Mouse (Mus musculus) kidney, embryonic 16.5 days (tissue): ENCODE measurements at regions not wholly inside any gene's neighbourhood (a gene's known extent, or its start where the extent isn't known, plus 50 kb on each side); places are given as distances from the start of the nearest gene placed in this dataset.

ENCODE experiments used
- ATAC-seq: fragments of 200-750 bp; cut with Nextera tagmentation; 2 replicates; pipeline ENCODE4 v1.8.0; 2017; ENCODE audit warnings: moderate TSS enrichment; ENCODE audit not compliant: low FRiP score, low TSS enrichment
- H3K27ac ChIP-seq: fragments of 300-500 bp; sonication (generic); 2 replicates; pipeline ENCODE4 v1.5.1; 2014; ENCODE audit warnings: low read length
- H3K27me3 ChIP-seq: fragments of 300-500 bp; sonication (generic); 2 replicates; pipeline ENCODE4 v1.6.1; 2014; ENCODE audit warnings: low read length, control low read depth, mixed read lengths; ENCODE audit not compliant: insufficient read depth
- H3K36me3 ChIP-seq: fragments of 300-500 bp; sonication (generic); 2 replicates; pipeline ENCODE4 v1.6.1; 2014; ENCODE audit warnings: low read length, control low read depth, mixed read lengths; ENCODE audit not compliant: insufficient read depth
- H3K4me1 ChIP-seq: fragments of 300-500 bp; sonication (generic); 2 replicates; pipeline ENCODE4 v1.6.1; 2014; ENCODE audit warnings: low read length, control low read depth, mixed read lengths; ENCODE audit not compliant: insufficient read depth
- H3K4me2 ChIP-seq: fragments of 300-500 bp; sonication (generic); replicated peaks from 2 replicates; pipeline ENCODE4 v1.6.1; 2014; ENCODE audit warnings: low read depth, low read length
- H3K4me3 ChIP-seq: fragments of 300-500 bp; sonication (generic); 2 replicates; pipeline ENCODE4 v1.5.1; 2014; ENCODE audit warnings: mild to moderate bottlenecking, low read length
- H3K9ac ChIP-seq: fragments of 300-500 bp; sonication (generic); replicated peaks from 2 replicates; pipeline ENCODE4 v1.6.1; 2014; ENCODE audit warnings: low read length
- H3K9me3 ChIP-seq: fragments of 300-500 bp; sonication (generic); 2 replicates; pipeline ENCODE4 v1.6.1; 2016; ENCODE audit warnings: low read length, control low read depth
- WGBS: fragments of 180-500 bp; shearing (Covaris S2); extraction: QIAGEN DNeasy Blood & Tissue Kit; methylation state at CpG from one replicate; pipeline ENCODE4 v1.1.7; 2014; 5-methylcytosine and 5-hydroxymethylcytosine counted together

DNA sequence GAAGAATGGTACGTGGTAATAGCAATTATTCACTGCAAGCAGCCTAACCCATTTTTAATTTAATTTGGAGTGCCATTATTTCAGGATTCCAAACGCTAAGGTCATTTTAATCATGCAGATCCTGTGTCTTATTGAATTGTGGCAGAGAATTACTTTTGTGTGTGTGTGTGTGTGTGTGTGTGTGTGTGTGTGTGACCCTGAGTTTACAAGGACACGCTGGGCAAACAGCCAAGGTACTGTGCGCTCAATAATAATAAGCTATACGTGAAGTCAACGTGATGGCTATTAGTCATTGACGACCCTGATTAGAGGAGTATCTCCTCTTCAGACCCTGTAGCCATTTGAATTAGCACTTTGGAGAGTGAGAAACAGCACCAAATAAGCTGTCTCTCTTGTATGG lies 144.1 kb downstream of the Klf7 start:
- Histone ChIP-seq H3K4me3 (no peak overlapping the region), H3K4me1 (no peaks in the 10 kb centered on the region), H3K9ac (no peak overlapping the region), H3K36me3 (no peaks in the 10 kb centered on the region), H3K27ac (no peak overlapping the region), H3K9me3 (no peaks in the 10 kb centered on the region), H3K4me2 (no peak overlapping the region), H3K27me3 (no peaks in the 10 kb centered on the region)
- WGBS, result 85% methylated on average over 7 of the region's 7 CpGs
- ATAC-seq, result no peak

DNA sequence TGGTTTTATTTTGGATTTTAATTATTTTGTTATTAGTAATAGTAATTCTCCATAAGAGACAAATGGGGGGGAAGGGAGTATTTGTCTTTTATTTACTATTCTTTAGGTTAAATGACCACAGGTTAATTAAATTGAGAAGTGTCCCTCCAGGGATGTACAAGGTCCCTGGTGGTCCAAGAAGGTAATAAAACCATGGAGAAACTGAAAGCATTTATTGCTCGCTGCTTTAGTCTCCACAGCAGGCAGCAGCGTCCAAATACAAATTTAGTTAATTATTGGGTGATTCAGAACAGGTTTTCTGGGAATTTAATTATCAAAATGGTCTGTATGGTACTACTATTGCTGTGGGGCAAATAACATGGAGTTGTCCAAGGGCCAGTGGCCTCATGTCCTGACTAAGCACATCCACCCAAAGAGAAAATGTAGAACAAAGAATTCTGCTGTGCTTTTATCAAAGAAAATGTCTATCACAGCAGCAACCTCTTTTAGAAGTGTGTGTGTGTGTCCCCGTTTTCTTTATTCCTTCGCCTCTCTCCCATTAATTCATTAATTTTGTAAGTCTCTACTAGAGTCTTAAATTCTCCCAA lies 144.7 kb downstream of the Klf7 start:
- no peak overlapping the region for H3K27ac ChIP-seq
- H3K9ac ChIP-seq, result no peak overlapping the region
- H3K27me3 ChIP-seq, result no peaks in the 10 kb centered on the region
- H3K36me3 ChIP-seq, result no peaks in the 10 kb centered on the region
- WGBS, result 65% methylated on average over 4 of the region's 4 CpGs
- H3K9me3 ChIP-seq, result no peaks in the 10 kb centered on the region
- no peaks in the 10 kb centered on the region for H3K4me1 ChIP-seq
- no peak overlapping the region for H3K4me3 ChIP-seq
- ATAC-seq, result no peak
- H3K4me2 ChIP-seq, result no peak overlapping the region

DNA sequence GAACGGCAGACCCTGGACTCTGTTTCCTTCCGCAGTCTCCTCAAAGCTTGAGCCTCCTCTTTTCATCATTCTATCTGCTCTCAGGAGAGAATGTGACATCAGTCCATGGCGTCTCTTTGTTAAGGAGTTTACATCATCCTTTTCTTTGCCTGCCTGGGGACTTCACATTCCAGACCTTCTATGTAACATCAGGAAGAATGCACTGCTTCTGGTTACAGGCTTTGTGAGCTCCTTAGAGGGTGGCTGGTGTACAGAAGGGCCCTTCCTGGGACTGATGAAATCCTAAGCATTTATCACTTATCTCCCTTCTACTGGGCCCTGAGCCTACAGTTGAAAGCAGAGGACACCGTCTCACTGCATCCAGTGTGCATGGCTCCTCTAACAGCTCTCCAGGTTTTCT lies 145.2 kb downstream of the Klf7 start:
- Histone ChIP-seq H3K27ac (no peak overlapping the region), H3K9me3 (no peaks in the 10 kb centered on the region), H3K9ac (no peak overlapping the region), H3K4me2 (no peak overlapping the region), H3K4me3 (no peak overlapping the region), H3K27me3 (no peaks in the 10 kb centered on the region), H3K36me3 (no peaks in the 10 kb centered on the region), H3K4me1 (no peaks in the 10 kb centered on the region)
- no peak for ATAC-seq
- WGBS, result 76% methylated on average over 4 of the region's 4 CpGs

DNA sequence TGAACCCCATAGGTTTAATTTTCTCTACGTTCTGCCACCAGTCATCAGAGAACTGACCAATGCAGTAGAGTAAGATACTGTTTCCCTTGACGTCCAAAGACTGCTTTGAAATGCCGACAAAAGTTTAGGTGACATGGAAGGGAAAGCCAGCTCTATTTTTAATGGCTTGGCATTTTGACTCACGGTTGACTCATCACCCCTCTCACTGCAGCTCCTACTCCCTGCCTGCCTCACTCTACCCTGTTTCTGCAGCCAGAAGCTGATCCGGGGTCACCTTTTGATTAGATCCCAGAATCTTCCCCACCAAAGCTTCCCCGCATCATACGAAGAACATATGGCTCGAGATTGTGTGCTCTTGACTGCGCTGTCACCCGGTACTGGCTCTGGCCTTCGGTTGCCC lies 154.2 kb downstream of the Klf7 start:
- no peak overlapping the region for H3K9ac ChIP-seq
- H3K4me2 ChIP-seq, result no peak overlapping the region
- no peak overlapping the region for H3K4me3 ChIP-seq
- 83% methylated on average over 11 of the region's 11 CpGs for WGBS
- H3K27ac ChIP-seq, result no peak overlapping the region
- no peaks in the 10 kb centered on the region for H3K27me3 ChIP-seq
- H3K36me3 ChIP-seq, result no peaks in the 10 kb centered on the region
- no peaks in the 10 kb centered on the region for H3K4me1 ChIP-seq
- no peaks in the 10 kb centered on the region for H3K9me3 ChIP-seq
- no peak for ATAC-seq

DNA sequence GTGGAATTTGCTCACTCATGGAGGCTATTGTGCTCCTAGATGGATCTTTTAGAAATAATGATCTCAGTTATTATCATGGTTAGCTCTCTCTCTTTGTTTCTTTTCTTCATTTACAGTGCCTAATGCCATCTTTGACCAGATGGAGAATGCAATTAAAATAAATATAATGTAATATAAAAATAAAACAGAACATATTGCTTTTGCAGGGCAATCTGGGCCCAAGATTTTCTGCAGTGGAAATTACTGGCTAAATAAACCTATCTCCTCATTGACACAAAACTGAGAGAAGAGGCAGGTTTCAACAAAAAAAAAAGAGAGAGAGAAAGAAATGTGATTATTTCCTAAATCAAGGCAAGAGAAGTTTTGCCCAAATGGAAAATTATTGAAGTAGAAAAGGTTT lies 156.6 kb downstream of the Klf7 start:
- Histone ChIP-seq H3K4me3 (no peak overlapping the region), H3K9ac (no peak overlapping the region), H3K27me3 (no peaks in the 10 kb centered on the region), H3K27ac (no peak overlapping the region), H3K4me2 (no peak overlapping the region), H3K9me3 (no peaks in the 10 kb centered on the region), H3K36me3 (no peaks in the 10 kb centered on the region), H3K4me1 (no peaks in the 10 kb centered on the region)
- no peak for ATAC-seq

DNA sequence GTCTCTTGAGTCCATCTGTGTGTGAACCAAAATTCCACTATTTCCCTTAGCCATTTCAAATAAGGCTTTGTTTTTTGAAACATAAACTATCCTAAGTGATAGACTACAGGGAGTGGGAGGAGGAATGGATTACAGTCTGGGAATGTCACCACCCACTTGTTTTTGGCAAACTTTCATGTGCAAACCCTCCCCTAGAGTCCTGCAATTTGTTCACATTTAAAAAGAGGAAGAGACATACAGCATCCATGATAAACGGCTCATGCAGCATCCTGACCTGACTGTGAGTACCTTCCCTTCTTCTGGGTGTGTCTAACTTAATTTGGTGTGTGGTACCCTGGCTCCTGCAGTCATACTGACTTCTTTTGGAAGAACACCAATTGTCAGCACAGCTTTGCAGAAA lies 157.6 kb downstream of the Klf7 start:
- Histone ChIP-seq H3K9ac (no peak overlapping the region), H3K9me3 (no peaks in the 10 kb centered on the region), H3K27ac (no peak overlapping the region), H3K4me2 (no peak overlapping the region), H3K4me1 (no peaks in the 10 kb centered on the region), H3K4me3 (no peak overlapping the region), H3K36me3 (no peaks in the 10 kb centered on the region), H3K27me3 (no peaks in the 10 kb centered on the region)
- peak; percentile 35; the same call in 1 of the 2 replicates for ATAC-seq
- WGBS, result 53% methylated on average over 1 of the region's 1 CpGs

DNA sequence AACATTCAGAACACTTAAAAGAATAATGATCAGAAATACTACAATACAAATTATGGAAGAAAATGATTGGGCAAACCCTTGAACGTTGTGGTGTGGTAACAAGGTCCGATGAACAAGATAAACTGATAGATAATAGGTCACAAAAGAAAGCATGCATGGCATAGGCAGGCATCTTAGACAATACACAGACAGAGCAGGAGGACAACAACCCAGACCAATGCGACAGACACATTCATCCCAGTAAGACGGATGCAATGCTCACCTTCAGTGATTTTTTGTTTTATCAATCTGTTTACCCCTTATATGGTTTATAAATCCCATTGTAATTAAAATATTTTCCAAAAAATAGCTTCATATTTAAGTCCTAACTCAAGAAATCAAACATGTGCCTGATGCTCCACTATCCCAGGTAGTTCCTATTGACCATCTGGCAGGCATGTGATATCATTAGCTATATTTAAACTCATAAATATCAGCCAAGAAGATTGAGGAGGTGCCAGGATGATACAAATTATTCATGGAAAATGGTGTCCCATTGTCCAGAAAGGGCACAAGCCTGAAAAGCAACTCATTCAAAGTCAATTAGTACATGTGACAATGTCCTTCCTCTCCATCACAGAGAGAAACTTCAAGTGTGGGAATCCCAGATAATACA lies 166.3 kb downstream of the Klf7 start:
- H3K9me3 ChIP-seq, result no peaks in the 10 kb centered on the region
- no peaks in the 10 kb centered on the region for H3K4me1 ChIP-seq
- H3K36me3 ChIP-seq, result no peaks in the 10 kb centered on the region
- H3K27ac ChIP-seq, result no peak overlapping the region
- H3K9ac ChIP-seq, result no peak overlapping the region
- ATAC-seq, result no peak
- no peak overlapping the region for H3K4me2 ChIP-seq
- no peaks in the 10 kb centered on the region for H3K27me3 ChIP-seq
- 93% methylated on average over 4 of the region's 4 CpGs for WGBS
- no peak overlapping the region for H3K4me3 ChIP-seq

DNA sequence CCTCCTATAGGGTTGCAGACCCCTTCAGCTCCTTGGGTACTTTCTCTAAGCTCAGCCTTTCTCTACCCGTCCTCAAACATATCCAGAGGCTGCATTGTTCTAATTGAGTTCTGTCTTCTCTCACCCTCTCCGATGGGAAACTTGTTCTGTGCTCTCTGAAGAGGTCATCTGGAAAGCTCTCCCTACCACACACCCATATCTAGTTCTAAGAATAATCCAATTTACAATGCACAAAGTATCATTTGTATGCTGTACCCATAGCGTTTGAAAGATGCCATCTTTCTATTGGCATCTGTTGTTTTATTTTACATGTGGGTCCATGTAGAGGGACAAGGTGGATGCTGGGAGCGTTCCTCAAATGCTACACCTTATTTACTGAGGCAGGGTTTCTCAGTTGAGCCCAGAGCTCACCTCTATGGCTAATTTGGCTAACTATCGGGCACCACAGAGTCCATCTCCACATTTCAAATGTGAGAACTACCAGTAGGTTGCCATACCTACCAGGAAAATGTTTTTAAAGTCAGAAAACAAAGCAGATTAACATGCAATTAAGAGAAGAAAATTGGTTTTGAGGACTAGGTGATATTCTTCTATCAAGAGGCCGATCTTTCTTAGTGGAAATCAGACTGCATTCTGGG lies 167.1 kb downstream of the Klf7 start:
- no peak for ATAC-seq
- H3K4me1 ChIP-seq, result no peaks in the 10 kb centered on the region
- H3K9ac ChIP-seq, result no peak overlapping the region
- H3K9me3 ChIP-seq, result no peaks in the 10 kb centered on the region
- no peak overlapping the region for H3K27ac ChIP-seq
- no peak overlapping the region for H3K4me2 ChIP-seq
- WGBS, result 91% methylated on average over 6 of the region's 6 CpGs
- H3K4me3 ChIP-seq, result no peak overlapping the region
- no peaks in the 10 kb centered on the region for H3K27me3 ChIP-seq
- H3K36me3 ChIP-seq, result no peaks in the 10 kb centered on the region

DNA sequence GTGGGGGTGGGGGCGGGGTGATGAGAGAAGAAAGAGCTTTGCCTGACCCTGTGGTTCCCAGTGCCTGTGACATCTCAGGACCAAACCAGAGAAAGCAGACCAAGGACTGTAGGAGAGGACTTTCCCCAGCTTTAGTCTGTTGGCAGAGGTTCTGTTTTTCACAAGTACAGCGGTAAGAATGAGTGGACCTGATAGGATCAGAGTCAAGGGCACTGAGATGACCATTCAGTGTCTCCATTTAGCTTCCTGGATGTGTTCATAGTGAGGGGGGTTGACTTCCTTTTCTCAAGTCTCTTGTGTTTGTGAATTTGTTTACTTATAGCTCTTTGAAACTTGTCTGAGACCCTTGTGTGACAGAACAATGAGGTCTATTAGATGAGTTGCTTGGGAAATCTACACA lies 167.9 kb downstream of the Klf7 start:
- Histone ChIP-seq H3K27ac (no peak overlapping the region), H3K4me2 (no peak overlapping the region), H3K27me3 (no peaks in the 10 kb centered on the region), H3K9me3 (no peaks in the 10 kb centered on the region), H3K4me1 (no peaks in the 10 kb centered on the region), H3K9ac (no peak overlapping the region), H3K4me3 (no peak overlapping the region), H3K36me3 (no peaks in the 10 kb centered on the region)
- no peak for ATAC-seq
- WGBS, result 59% methylated on average over 2 of the region's 2 CpGs

DNA sequence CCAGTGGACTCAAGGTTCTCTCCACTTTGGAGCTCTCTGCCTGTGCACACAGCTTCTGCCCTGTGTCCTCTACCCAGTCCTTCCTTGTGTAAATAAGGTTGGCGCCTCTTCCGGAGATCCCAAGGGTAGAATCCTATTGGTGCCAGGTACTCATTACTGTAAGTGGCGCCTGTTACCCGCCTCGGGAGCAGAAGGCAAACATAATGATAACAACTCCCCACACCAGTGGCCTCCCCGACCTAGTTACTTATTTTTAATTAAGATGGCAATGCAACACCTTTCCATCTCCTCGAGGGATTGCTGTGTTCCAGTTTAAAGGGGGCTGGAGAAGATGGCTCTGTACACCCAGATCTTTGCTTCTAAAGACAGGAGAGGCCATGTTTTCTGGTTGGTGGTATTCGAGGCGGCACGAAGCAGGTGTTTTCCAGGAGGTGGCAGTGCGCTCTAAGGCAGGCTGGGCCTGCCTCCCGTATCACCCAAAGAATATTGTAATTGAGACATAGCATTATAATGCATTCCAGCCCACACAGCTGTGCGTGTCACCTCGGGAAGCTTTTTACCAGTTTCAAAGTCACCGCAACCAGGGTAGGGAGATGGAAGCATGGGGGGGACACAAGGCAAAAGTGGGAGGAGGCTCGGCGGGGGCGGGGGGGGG lies 168.7 kb downstream of the Klf7 start:
- H3K4me2 ChIP-seq, result 0 out of 2 replicates have a peak overlapping the region, but pooled peaks have one; percentile 18
- H3K9ac ChIP-seq, result no peak overlapping the region
- ATAC-seq, result 0 out of 2 replicates have a peak, but pooled peaks have one; percentile 42
- H3K36me3 ChIP-seq, result no peaks in the 10 kb centered on the region
- H3K4me3 ChIP-seq, result no peak overlapping the region
- no peak overlapping the region for H3K27ac ChIP-seq
- WGBS, result 59% methylated on average over 16 of the region's 18 CpGs
- no peaks in the 10 kb centered on the region for H3K9me3 ChIP-seq
- no peaks in the 10 kb centered on the region for H3K27me3 ChIP-seq
- no peaks in the 10 kb centered on the region for H3K4me1 ChIP-seq
